Mouse (Mus musculus): ENCODE measurements at regions not wholly inside any gene's neighbourhood (a gene's known extent, or its start where the extent isn't known, plus 50 kb on each side); places are given as distances from the start of the nearest gene placed in this dataset.

- TF ChIP-seq EP300 (IDR thresholded peaks at IDR 0.05; ENCODE audit: low read depth): no peak
- no peak for TF ChIP-seq CTCF (IDR thresholded peaks at IDR 0.05; ENCODE audit: low read depth)
Measured at GRCm38 (mm10) chr15:97491796-97492195, 213.8 kb downstream of the Rpap3 start.

All from liver, embryonic 14.5 days (tissue).